7 mouse cellular contexts compared by ENCODE assay signal in genomic region chr4:114843097-114843721, GRCm38 (mm10). TPM values are rescaled to one million over a fixed set of nuclear protein-coding genes. Genes with fewer than 3 reads are reported as not detected.
DNase-seq lines count a peak whose midpoint lies in the region; ATAC-seq and TF ChIP-seq lines count a peak whose summit lies in the region.

No protein-coding gene starts in this region.

- H3K4me2 ChIP-seq in limb, embryonic 14.5 days (replicated peaks; ENCODE audit: low read depth, low read length, severe bottlenecking) = peak overlapping the region; percentile 83

- H3K27ac ChIP-seq in limb, embryonic 14.5 days (replicated peaks; ENCODE audit: low read depth, low read length) = peak overlapping the region; percentile 61

- H3K9me3 ChIP-seq in limb, embryonic 14.5 days (ENCODE audit: control insufficient read depth, low read length) = no peaks in the 10 kb centered on the region

- no peaks in the 10 kb centered on the region for H3K36me3 ChIP-seq in limb, embryonic 14.5 days (ENCODE audit: control insufficient read depth, insufficient read depth, low read length)

- peak; percentile 19 for DNase-seq in right cerebral cortex, postnatal 4 days
- DNase-seq in right cerebral cortex, adult 18-20 months = no peak
- peak; percentile 29 for DNase-seq in forelimb bud, embryonic 11.5 days (ENCODE audit: low read depth, low spot score)
- DNase-seq in limb, embryonic 14.5 days (ENCODE audit: low spot score) = peak; percentile 39
- DNase-seq in retina, postnatal 1 day = peak; percentile 45
- DNase-seq in adrenal gland, adult 8-10 months = no peak

- H3K4me3 ChIP-seq in limb, embryonic 14.5 days (replicated peaks; ENCODE audit: low read length) = peak overlapping the region; percentile 36

- TF ChIP-seq POLR2A in limb, embryonic 14.5 days (IDR thresholded peaks at IDR 0.05; ENCODE audit: borderline replicate concordance, extremely low read depth, insufficient read depth, insufficient read length) = no peak

- peaks cover 25% of the 10 kb centered on the region; the same call in 1 of the 2 replicates for H3K27me3 ChIP-seq in limb, embryonic 14.5 days (ENCODE audit: control insufficient read depth, insufficient read depth, low read length)

- peaks cover 17% of the 10 kb centered on the region for H3K4me1 ChIP-seq in limb, embryonic 14.5 days (ENCODE audit: control insufficient read depth, insufficient read depth, low read length)

- peak; percentile 58 for ATAC-seq in limb, embryonic 14.5 days (ENCODE audit: low FRiP score, low read depth)
- no peak for ATAC-seq in inflammation-experienced regulatory T-cells, adult 6 months

- WGBS in limb, embryonic 14.5 days = under 1% methylated on average over 44 of the region's 51 CpGs

- H3K9ac ChIP-seq in limb, embryonic 14.5 days (ENCODE audit: low read depth, low read length, severe bottlenecking) = peak overlapping the region; percentile 52

RNA-seq across cellular contexts. Expression of gene Gm12830, which starts 21.7 kb away (rescaled TPM):
- polyA plus RNA-seq in limb, embryonic 14.5 days (2012; rRNA removed) = not detected in 2 replicates
- polyA plus RNA-seq in limb, embryonic 14.5 days (2014; fragmentation: Nextera tagmentation; extraction: Ambion mirVana) = not detected in 2 replicates
- total RNA-seq in adrenal gland, adult 8-10 months (2022) = not detected
- not detected for polyA plus RNA-seq in inflammation-experienced regulatory T-cells, adult 6 months (2017; shearing (Covaris generic))

Comparison
In these comparisons a context has a peak if more than half of its experiments do, and no peak if none do; other contexts are left out.
1. DNase-seq: peak in right cerebral cortex, postnatal 4 days (single experiment), forelimb bud, embryonic 11.5 days (single experiment), limb, embryonic 14.5 days (single experiment) and retina, postnatal 1 day (single experiment); none in right cerebral cortex, adult 18-20 months (single experiment) and adrenal gland, adult 8-10 months (single experiment).